Mouse (Mus musculus) hindbrain, postnatal 0 days (tissue): ENCODE results near the gene Nop58. TPM values are rescaled to one million over a fixed set of nuclear protein-coding genes. Genes with fewer than 3 reads are reported as not detected.

Experiments used
- ATAC-seq: fragments of 200-750 bp; cut with Nextera tagmentation; 2 replicates; pipeline ENCODE4 v1.8.0; 2017; ENCODE audit warnings: mild to moderate bottlenecking, moderate TSS enrichment, moderate library complexity
- DNase-seq: peaks from one replicate; pipeline ENCODE4 v3.0.0-alpha.2; 2015; ENCODE audit warnings: low spot score
- H3K27ac ChIP-seq: fragments of 300-500 bp; sonication (generic); 2 replicates; pipeline ENCODE4 v1.5.1; 2014; ENCODE audit warnings: mild to moderate bottlenecking
- H3K27me3 ChIP-seq: fragments of 300-500 bp; sonication (generic); 2 replicates; pipeline ENCODE4 v1.6.1; 2014; ENCODE audit warnings: low read length, mixed read lengths; ENCODE audit not compliant: insufficient read depth
- H3K36me3 ChIP-seq: fragments of 300-500 bp; sonication (generic); 2 replicates; pipeline ENCODE4 v1.6.1; 2014; ENCODE audit warnings: low read length, mixed read lengths; ENCODE audit not compliant: insufficient read depth
- H3K4me1 ChIP-seq: fragments of 300-500 bp; sonication (generic); 2 replicates; pipeline ENCODE4 v1.6.1; 2014; ENCODE audit warnings: antibody characterized with exemption, low read length, mixed read lengths; ENCODE audit not compliant: insufficient read depth
- H3K4me2 ChIP-seq: fragments of 300-500 bp; sonication (generic); 2 replicates; pipeline ENCODE4 v1.6.1; 2014; ENCODE audit warnings: low read depth, mild to moderate bottlenecking, low read length, moderate library complexity, mixed read lengths
- H3K4me3 ChIP-seq: fragments of 300-500 bp; sonication (generic); 2 replicates; pipeline ENCODE4 v1.5.1; 2014; ENCODE audit warnings: low read length
- H3K9ac ChIP-seq: fragments of 300-500 bp; sonication (generic); replicated peaks from 2 replicates; pipeline ENCODE4 v1.6.1; 2014; ENCODE audit warnings: mild to moderate bottlenecking, low read length, moderate library complexity, mixed read lengths
- H3K9me3 ChIP-seq: fragments of 300-500 bp; sonication (generic); 2 replicates; pipeline ENCODE4 v1.6.1; 2016; ENCODE audit warnings: low read length, mixed read lengths
- CTCF ChIP-seq: IDR thresholded peaks from 2 replicates; pipeline ENCODE4 v1.5.1; 2016; ENCODE audit warnings: antibody characterized with exemption, control low read depth, low read depth
- WGBS: fragments of 180-500 bp; shearing (Covaris S2); extraction: QIAGEN DNeasy Blood & Tissue Kit; methylation state at CpG from one replicate; pipeline ENCODE4 v1.1.7; 2014; 5-methylcytosine and 5-hydroxymethylcytosine counted together
- polyA plus RNA-seq: library from polyadenylated mRNA; unstranded; fragments of >200 nt; fragmentation: Nextera tagmentation; extraction: Ambion mirVana; gene quantifications from 2 replicates; pipeline ENCODE4 v1.2.1, GENCODE M21; 2015
- total RNA-seq: library from RNA; depleted of rRNA; stranded (reverse); fragments of >200 nt; gene quantifications from 2 replicates; pipeline ENCODE4 v1.2.3, GENCODE M21; 2014; rRNA removed

Nop58 gene
- total and polyA plus RNA-seq, 2 experiments from 2014 or later = 41.6 to 136 TPM

GRCm38 (mm10) chr1:59763781-59764251, 79.0 kb downstream of the Nop58 start:
- ATAC-seq (peak; percentile 66), DNase-seq (peak; percentile 64)
- H3K27ac ChIP-seq = peak overlapping the region; percentile 98
- H3K4me2 ChIP-seq = peak overlapping the region; percentile 74
- H3K27me3 ChIP-seq = no peaks in the 10 kb centered on the region
- H3K4me1 ChIP-seq = peaks cover 14% of the 10 kb centered on the region; the same call in 1 of the 2 replicates
- H3K9ac ChIP-seq = peak overlapping the region; percentile 95
- whole genome bisulfite sequencing = under 1% methylated on average over 50 of the region's 55 CpGs
- no peak for TF ChIP-seq CTCF
- no peaks in the 10 kb centered on the region for H3K9me3 ChIP-seq
- H3K4me3 ChIP-seq = peak overlapping the region; percentile 98
- H3K36me3 ChIP-seq = no peaks in the 10 kb centered on the region

DNA sequence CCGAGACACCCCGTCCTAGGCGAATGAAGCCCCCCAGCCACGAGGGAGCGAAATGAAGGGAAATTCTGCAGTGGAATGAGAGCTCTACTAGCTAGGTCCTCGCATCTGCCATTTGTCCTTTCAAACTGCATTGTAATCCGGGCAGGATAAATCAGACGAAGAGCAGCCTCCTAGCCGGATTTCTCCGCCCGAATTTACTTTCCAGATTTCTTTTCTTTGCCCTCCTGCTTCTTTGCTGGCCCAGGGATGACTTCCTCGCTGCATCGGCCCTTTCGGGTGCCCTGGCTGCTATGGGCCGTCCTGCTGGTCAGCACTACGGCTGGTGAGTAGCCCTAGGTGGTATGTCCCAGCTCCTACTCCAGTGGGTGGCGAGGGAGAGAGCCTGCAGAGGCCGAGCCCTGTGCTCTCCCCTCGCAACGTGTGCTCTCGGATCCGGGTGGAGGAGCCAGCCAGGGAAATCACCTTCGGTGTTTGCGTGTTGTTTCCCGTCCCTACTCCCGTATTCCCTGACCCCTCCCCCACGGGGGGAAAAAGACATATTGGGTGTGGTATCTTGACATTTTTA, 79.7 kb downstream of the Nop58 start:
- H3K9me3 ChIP-seq = no peaks in the 10 kb centered on the region
- no peaks in the 10 kb centered on the region for H3K36me3 ChIP-seq
- H3K27me3 ChIP-seq = no peaks in the 10 kb centered on the region
- peak overlapping the region; percentile 74 for H3K4me2 ChIP-seq
- H3K9ac ChIP-seq = peak overlapping the region; percentile 95
- TF ChIP-seq CTCF = peak; percentile 24
- H3K27ac ChIP-seq = peak overlapping the region; percentile 98
- peaks cover 14% of the 10 kb centered on the region; the same call in 1 of the 2 replicates for H3K4me1 ChIP-seq
- DNase-seq (peak; percentile 60), ATAC-seq (no peak)
- peak overlapping the region; percentile 98 for H3K4me3 ChIP-seq
- WGBS = under 1% methylated on average over 27 of the region's 27 CpGs

GRCm38 (mm10) chr1:59765279-59765678, 80.5 kb downstream of the Nop58 start:
- no peak for TF ChIP-seq CTCF
- Histone ChIP-seq H3K4me1 (peaks cover 14% of the 10 kb centered on the region; the same call in 1 of the 2 replicates), H3K4me3 (peak overlapping the region; percentile 98), H3K27ac (no peak overlapping the region), H3K9ac (no peak overlapping the region), H3K36me3 (no peaks in the 10 kb centered on the region), H3K27me3 (no peaks in the 10 kb centered on the region), H3K4me2 (peak overlapping the region; percentile 74), H3K9me3 (no peaks in the 10 kb centered on the region)
- DNase-seq (no peak), ATAC-seq (no peak)
- WGBS = 0% methylated on average over 4 of the region's 4 CpGs

GRCm38 (mm10) chr1:59766626-59767025, 81.9 kb downstream of the Nop58 start:
- no peaks in the 10 kb centered on the region for H3K9me3 ChIP-seq
- peak overlapping the region; percentile 40 for H3K9ac ChIP-seq
- no peak overlapping the region for H3K27ac ChIP-seq
- H3K36me3 ChIP-seq = no peaks in the 10 kb centered on the region
- H3K4me2 ChIP-seq = peak overlapping the region; percentile 67
- H3K27me3 ChIP-seq = no peaks in the 10 kb centered on the region
- no peak for DNase-seq
- no peak for ATAC-seq
- H3K4me1 ChIP-seq = peaks cover 14% of the 10 kb centered on the region; the same call in 1 of the 2 replicates
- peak overlapping the region; percentile 37 for H3K4me3 ChIP-seq
- no peak for TF ChIP-seq CTCF

Other genes with a start within 250 kb of the Nop58 start
- gene Fzd7, start 202.5 kb upstream of the Nop58 start, total RNA-seq = 17.2 and 19.9 TPM in 2 replicates
- gene Fzd7, start 202.5 kb upstream of the Nop58 start, polyA plus RNA-seq = 1.4 and 1.8 TPM in 2 replicates
- gene Gm973, start 168.7 kb upstream of the Nop58 start, total RNA-seq = 9.7 and 12.5 TPM in 2 replicates
- 11.9 and 13.9 TPM in 2 replicates for gene Gm973, start 168.7 kb upstream of the Nop58 start, polyA plus RNA-seq
- gene Sumo1, start 14.1 kb upstream of the Nop58 start, total RNA-seq = 70.2 and 72.7 TPM in 2 replicates
- 311 and 326 TPM in 2 replicates for gene Sumo1, start 14.1 kb upstream of the Nop58 start, polyA plus RNA-seq
- 56.2 and 59.8 TPM in 2 replicates for gene Bmpr2, start 78.4 kb downstream of the Nop58 start, total RNA-seq
- 9.2 and 9.3 TPM in 2 replicates for gene Bmpr2, start 78.4 kb downstream of the Nop58 start, polyA plus RNA-seq
- gene Fam117b, start 228.0 kb downstream of the Nop58 start, total RNA-seq = 44.5 and 53.0 TPM in 2 replicates
- gene Fam117b, start 228.0 kb downstream of the Nop58 start, polyA plus RNA-seq = 26.1 and 30.1 TPM in 2 replicates